Mouse (Mus musculus) A20 (cell line): ENCODE data around the gene Aifm2.

Experiments used
- DNase-seq: peaks from one replicate; pipeline ENCODE4 v3.0.0-alpha.2; 2011; ENCODE audit warnings: low read depth, low spot score

The Aifm2 gene

DNA sequence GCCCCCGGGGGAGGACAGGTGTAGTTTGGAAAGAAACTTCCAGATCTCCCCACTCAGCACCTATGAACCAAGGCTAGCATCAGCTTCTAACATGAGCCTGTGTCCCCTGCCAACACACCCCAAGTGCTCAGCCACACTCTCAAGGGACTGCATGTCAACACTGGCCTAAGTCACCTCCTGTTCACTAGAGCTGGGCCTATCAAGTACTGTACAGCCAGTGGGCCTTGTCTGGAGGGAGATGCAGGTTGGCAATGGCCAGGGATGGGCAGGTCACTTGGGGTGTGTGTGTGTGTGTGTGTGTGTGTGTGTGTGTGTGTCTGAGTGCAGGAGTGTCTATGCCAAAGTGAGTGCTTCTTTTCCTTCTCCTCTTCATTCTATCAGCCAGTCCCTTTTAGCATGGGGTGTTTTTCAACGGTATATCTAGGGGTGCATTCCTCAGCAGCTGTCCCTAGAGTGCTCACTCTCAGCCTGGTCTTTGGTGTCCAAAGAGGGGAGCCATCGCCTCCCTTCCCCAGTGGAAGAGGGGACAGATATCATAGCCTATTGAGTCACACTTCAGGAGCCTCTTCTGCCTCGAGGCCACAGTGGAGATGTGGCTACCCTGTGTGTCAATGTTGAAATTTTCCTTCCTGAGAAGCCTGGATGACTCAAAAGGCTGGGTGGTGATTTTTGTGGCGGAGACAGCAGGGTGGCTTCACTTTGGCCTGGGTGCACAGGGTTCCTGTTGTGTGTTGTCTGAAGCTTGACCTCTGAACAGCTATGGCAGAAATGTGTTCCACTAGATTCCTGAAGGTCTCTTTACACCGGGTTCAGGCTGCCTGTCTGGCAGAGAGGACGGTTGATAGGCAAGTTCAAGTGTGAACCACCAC, 1.2 kb downstream of the Aifm2 start:
- DNase-seq, result no peak

DNA sequence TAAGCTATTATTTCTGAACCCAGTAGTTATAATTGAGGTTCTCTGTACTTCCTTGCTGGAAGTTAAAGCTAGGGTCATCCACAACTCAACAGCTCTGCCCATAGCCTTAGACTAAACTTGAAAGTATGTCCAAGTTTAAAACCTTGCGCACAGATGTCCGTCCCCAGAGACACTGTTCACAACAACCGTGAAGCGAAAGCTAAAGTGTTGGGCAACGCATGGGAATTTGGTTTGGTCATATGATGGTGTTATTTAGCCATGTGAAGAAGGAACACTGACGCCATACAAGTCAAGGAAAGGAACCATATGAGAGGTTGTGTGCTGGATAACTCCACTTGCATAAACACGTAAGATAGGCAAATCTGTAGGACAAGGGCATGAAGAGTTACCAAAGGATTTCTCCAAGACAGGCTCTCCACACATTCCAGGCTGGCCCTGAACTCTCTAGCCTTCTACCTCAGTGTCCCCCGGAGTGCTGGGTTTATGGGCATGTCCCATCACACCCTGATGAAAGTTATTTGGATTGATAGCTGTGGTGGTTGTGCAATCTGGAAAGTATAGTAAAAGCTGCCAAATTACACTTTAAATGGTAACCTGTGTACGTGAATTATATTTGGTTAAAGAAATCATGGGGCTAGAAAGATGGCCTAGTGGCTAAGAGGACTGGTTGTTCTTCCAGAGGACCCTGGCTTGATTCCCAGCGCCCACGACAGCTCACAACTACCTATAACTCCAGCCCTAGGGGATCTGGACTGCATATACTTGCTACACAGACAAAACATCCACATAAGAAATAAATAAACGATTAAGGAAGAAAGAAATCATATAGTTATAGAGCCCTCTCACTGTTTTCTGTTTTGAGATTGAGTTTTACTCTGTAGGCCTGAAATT, 2.6 kb downstream of the Aifm2 start:
- DNase-seq, result no peak

DNA sequence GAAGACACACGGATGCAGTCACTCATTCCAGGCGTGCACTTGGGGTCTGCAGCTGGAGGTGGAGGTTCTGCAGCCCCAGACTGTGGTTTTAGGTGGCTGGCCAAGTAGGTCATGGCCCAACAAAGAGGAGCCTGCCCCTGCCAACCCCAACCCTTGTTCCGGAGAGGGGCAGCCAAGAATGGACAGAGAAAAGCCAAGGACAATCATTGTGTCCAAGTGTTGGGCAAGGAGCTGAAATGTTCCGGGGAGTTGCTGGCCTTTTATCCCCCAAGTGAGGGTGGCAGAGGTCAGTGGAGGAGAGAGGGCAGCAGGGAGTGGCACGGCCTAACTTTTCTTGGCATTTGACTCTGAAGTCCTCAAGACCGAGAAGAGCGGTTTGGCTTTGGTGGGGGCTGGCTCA, 5.3 kb downstream of the Aifm2 start:
- no peak for DNase-seq

DNA sequence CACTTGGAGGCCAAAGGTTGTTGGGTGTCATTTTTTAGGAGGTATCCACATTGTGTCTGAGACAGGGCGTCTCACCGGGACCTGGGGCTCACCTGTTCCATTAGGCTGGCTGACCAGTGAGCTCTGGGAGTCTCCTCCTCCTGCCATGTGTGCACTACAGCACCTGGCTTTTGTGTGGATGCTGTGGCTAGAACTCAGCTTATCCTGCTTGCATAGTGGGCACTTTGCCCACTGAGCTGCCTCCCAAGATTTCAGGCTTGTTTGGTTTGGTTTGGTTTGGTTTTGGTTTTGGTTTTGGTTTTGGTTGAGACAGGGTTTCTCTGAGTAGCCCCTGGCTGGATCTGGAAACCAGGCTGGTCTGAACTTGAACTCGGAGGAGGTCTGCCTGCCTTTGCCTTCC, 7.2 kb downstream of the Aifm2 start:
- DNase-seq, result no peak

DNA sequence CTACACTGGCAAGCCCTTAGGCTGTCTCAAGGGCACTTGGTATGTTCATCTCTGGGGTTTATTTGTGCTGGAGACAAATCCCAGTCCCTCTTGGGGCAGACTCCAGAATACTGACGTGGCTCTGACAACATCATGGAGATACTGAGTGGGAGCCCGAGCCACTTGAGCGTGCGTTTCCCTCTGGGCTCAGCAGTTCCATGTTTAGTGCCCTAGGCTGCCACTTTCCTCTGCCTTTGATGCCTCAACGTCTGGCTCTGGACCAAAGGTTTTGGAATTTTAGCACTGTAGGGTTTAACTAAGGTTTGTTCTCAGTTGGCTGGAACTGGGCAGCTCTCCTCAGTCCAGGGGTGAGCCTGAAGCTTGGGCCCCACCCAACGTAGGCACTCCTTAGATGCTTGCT, 8.2 kb downstream of the Aifm2 start:
- DNase-seq, result no peak

DNA sequence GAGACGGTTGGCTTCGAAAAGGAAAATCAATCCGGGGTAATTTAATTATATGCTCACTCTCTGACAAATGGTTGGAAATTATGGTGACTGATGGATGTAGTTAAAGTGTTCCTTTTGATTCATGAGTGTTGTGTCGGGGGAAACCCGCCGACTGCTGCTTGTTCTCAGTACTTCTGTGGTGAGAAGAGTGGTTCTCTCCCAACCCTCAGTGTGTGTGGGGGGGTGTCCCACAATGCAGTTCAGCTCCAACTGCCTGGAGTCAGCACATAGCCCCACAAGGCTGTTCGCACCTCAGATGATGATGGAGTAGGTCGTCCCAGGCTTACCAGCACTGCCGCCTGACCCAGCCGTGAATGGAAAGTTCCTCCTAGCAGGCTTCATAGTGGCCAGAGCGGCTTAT, 14.1 kb downstream of the Aifm2 start:
- no peak for DNase-seq

DNA sequence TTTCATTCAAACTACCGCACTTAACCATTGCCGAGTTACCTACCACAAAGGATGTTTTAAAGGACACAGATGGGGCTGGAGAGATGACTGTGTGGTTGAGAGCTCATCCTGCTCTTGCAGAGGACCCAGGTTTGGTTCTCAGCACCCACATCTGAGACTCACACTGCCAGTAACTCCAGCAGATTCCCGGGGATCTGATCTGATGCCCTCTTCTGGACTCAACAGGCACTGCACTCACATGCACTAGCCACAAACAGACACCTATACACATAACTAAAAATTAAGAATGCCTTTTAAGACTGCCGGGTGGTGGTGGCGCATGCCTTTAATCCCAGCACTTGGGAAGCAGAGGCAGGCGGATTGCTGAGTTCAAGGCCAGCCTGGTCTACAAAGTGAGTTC, 15.1 kb downstream of the Aifm2 start:
- DNase-seq, result no peak

DNA sequence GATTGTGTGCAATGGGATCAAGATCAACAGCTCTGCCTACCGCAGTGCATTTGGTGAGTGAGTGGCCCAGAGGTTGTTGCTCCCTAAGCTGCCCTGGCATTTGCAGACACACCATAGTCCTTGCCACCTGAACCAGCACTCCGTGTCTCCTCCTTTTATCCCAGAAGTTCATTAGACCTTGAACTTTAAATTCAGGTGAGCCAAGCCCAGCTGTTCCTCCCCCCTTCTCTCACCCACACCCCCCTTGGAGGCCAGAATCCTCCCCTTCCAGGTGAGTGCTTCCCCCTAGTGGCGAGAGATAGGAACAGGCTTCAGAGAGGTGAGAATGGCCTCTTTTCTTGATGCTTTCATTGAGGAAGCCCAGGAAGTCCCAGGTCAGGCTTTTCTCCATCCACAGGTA, 19.3 kb downstream of the Aifm2 start:
- DNase-seq, result peak; percentile 55

DNA sequence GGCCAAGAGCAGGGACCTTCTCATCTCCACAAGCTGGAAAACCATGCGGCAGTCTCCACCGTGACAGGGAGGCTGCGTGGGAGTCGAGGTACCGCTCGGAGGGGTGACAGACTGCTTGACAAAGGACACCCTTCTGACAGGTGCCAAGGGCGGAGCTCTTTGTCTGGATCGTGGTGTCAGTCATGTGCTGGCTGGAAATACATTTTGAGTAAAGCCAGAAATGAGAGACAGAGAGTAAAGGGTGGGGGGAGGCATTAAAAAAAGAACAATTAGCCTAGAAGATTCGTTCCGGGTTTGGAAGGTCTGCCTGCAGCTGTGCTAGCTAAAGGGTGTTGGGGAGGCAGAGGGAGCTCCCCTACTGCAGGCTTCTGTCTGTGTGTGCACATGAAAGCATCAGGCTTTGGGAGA, 21.6 kb downstream of the Aifm2 start:
- DNase-seq, result no peak

DNA sequence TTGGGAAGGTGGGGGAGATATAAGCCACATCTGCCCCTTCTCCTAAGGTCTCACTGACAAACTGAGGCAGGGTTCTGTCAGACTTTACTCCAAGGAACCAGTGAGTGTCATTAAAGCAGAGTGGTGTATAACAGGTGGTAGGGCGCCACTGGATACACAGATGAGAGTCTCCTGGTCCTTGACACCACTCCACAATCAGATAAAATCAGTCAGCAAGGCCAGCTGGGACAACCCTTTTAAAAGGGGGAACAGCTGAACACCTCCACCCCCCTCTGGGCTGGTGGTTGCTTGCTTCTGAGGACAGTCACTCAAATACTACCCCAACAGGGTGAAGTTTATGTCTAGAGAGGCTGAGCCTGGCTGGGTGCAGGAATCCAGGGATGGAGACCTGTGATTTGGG, 22.5 kb downstream of the Aifm2 start:
- DNase-seq, result no peak

DNA sequence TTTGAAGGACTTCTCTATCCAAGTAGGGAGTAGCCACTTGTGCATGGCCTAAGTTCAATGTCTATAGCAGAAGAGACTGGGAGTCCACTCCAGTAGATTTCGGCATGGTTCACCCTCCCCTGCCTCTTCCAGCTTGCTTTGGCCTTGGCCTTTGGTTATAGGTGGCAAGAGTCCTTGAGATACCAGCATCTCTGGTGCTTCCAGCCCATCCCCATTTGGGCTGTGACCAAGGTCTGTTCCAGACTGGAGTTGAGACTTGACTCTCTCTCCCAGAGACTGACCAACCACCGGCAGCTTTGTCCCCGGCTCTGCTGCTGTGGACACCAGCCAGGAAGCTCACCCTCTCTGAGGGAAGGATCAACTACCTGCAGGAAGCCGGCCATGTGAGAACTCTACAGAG, 23.1 kb downstream of the Aifm2 start:
- DNase-seq, result no peak

DNA sequence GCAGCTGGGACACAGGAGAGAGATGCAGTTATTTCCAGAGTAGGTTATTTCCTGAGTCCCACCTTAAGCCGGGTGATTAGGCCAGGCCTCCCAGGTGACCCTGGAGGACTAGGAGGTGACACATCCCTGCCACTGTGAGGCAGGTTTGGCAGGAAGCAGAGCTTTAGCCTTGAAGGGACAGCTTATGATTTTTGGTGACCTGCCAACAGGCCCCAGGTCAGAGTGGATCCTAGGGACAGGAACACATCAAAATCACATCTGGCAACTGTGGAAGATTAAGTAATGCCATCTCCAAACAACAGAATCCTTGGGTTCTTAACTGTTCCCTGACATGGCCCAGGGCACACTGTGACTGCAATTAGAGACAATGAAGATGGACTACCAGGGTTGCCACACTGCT, 26.2 kb downstream of the Aifm2 start:
- DNase-seq, result no peak

DNA sequence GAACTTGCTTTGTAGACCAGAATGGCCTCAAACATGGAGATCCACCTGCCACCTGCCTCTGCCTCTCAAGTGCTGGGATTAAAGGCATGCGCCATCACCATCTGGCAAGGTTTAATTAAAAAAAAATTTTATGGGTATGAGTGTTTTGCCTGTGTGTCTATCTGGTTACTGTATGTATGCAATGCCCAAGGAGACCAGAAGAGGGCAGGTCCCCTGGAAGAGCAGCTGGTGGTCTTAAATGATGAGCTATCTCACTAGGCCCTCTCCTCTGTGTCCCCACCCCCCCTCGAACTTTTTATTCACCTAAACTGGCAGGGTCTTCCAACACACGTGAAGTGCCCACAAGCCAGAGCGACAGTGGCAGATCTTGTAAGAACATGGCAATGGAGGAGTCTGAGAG, 26.8 kb downstream of the Aifm2 start:
- peak; percentile 10 for DNase-seq

DNA sequence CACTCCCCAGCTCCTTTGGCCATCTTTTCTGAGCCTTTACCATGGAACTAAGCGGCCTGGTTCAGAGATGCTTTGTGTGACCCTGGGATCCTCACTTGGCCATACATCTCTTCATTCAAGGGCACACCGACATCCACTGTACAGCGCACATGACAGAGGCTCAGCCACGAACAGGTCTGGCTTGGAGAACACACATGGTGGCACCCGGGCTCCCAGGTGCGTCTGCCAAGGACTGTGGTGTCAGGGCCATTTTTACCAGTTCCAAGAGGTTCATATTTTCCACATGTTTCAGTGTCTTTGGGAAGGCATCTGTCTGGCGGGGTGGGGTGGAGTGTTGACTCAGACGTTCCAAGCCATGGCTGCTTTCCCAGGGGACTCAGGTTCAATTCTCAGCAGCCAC, 27.3 kb downstream of the Aifm2 start:
- no peak for DNase-seq

DNA sequence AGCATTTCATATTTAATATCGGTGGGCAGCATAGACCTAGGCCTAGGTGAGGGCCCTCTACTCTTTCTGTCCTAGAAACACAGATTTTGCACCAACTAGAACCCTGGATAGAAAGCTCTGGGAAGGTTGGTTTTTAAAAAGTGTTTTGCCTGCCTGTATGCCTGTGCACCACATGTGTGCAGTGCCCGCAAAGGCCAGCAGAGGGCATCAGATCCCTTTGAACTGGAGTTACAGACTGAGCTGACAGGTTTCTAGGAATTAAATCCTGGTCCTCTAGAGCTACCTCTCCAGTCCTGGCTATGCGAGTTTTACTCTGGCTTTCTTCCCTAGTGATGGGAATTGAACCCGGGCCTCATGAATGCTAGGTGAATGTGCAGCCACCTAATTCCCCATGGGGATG, 30.1 kb downstream of the Aifm2 start:
- peak; percentile 35 for DNase-seq

DNA sequence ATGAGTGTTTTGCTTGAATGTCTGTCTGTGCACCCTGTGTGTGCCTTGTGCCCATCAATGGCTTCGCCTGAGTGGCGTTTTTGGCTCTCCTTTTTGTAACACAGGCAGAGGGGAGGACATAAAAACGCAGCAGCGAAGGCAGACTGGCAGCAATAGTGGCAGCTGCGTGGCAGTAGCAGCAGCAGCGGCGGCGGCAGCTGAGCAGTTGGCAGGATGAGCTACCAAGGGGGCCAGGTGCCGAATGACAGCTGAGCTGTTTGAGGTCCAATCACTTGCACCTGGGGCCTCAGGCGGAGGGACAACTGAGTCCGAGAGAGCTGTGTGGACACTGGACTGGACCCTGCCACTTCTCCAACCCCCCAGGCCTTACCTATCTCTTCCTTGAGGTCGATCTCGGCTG, 32.2 kb downstream of the Aifm2 start:
- DNase-seq, result no peak

DNA sequence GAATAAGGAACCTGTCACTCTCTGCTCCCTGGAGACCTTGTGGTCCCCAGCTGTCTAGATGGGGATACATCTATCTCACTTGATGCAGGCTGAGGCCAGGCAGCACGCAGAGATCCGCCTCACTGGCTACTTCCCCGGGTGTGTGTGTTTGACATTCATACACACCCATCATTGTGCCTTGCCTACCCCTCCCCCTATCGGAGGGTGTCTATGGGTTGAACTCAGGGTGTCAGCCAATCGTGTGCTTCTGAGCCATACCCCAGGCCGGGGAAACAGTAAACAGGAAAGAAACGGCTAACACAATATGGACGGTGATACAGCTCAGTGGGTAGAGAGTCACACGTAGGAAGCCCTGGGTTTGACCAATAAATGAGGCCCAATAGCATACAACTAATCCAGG, 35.0 kb downstream of the Aifm2 start:
- peak; percentile 25 for DNase-seq

DNA sequence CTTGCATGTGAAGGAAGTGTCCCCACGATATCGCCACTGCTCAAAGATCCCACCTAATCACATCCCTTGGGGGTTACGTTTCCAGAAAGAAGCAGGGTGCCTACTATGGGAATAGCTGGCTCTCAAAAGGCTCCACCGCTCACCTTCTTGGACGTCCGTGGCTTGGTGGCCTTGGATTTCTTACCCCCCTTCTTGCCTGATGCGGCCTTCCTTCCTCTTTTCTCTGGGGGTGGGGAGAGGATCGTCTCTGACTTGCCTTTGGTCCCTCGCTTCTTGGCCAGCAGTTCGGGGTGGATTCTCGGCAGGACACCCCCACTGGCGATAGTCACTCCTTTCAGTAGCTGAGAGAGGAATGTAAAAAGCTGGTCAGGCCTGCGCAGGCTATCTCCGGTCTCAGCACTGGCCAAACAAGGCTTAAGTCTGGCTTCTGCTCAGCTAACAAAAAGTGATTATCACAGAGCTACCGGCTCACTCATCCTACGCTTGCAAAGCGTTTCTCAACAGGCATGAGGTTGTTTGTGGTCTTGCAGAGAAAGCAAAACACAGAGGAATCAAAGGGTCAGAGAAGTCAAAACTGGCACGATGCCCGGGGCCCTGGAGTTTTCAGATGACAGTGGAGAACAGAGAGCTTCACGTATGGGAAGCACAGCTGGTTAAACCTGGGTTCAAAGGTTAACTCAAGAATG, 36.6 kb downstream of the Aifm2 start:
- no peak for DNase-seq

DNA sequence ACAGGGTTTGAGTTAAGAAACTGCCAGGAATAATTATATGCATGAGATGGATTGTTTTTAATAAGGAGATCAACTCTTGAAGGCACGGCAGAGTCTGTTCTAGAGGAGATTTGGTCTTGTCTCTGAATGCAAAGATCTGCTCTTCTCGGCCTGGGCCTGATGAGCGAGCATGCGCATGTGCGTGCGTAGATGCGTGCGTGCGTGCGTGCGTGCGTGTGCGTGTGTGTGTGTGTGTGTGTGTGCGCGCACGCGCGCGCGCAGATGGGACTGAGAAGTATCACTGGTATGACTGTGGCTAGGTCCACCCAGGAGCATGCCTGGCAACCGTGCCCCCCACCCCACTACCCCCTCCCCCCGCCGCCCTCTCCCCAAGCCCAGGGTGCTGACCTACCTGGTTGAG, 38.0 kb downstream of the Aifm2 start:
- DNase-seq, result no peak

DNA sequence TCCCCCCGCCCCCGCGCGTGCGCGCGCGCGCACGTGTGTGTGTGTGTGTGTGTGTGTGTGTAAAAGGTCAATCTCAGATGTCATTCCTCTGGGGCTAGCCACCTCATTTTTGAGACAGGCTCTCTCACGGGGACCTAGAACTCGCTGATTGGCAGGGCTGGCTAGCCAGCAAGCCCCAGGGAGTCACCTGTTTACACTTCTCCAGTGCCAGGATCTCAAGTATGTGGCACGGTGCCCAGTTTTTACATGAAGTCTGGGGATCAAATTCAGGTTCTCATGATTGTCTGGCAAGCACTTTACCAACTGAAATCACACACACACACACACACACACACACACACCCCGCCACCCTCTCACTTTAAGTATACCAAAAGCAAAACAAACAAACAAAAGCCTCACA, 42.0 kb downstream of the Aifm2 start:
- no peak for DNase-seq

DNA sequence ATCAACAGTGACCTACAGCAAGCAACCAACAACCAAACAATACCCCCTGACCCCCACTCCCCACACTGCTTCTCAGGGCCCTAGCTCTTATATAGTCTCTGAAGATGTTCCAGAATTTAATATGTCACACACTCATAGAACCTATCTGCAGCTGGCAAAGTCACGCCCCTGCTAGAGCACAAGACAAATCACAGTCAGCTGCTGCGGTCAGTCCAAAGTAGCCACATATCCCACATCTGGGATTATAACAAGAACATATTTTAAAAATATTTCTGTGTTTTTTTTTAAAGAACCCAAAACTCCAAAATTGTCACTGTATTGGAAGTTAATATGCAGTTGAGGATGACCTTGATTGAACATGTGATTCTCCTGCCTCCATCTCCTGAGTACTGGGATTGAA, 43.8 kb downstream of the Aifm2 start:
- no peak for DNase-seq

DNA sequence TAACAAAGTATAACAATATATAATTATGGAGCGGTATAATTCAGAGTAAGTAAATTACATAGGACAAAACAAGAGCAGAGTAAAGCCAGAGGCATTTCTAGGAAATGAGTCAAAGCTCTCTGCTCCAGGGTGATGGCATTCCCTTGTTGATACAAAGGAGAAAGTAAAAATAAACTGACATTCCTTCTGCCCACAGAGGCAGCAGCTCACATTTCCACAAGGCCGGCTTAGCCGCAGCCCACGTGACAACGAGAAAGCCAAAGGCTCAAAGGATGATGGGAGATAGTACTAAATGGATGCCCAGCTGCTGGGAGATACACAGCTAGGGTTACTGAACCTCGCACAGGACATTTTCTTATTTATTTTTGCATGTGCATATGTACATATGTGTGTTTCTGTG, 44.8 kb downstream of the Aifm2 start:
- DNase-seq, result no peak
